Mouse (Mus musculus) T-cell, adult 2 months (primary cell): ENCODE measurements at regions not wholly inside any gene's neighbourhood (a gene's known extent, or its start where the extent isn't known, plus 50 kb on each side); places are given as distances from the start of the nearest gene placed in this dataset.

ENCODE experiments used
- DNase-seq: peaks from one replicate; pipeline ENCODE4 v3.0.0; 2022; ENCODE audit warnings: low spot score

DNA sequence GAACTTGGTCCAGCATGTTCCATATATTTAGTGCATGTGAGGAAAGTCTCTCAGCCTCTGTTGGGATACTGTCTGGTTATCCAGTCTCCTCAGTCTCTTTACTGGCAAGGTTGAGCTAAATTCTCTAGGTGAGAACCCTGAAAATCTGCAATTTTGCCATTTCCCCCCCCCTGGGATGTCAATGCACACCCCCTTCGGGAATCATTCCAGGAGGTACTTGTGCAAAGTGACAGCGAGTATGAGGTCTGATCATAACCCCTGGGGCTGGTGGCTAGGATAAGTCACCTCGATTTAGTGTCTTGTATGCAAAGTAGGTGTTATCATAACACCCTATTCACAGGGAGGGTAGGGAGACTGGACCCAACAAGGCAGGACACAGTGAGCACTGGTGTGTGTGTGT is 148.3 kb upstream of the Irf2bp2 start:
- no peak for DNase-seq

- no peak for DNase-seq
Observed at GRCm38 (mm10) chr8:126741031-126741430, 147.2 kb upstream of the Irf2bp2 start.

DNA sequence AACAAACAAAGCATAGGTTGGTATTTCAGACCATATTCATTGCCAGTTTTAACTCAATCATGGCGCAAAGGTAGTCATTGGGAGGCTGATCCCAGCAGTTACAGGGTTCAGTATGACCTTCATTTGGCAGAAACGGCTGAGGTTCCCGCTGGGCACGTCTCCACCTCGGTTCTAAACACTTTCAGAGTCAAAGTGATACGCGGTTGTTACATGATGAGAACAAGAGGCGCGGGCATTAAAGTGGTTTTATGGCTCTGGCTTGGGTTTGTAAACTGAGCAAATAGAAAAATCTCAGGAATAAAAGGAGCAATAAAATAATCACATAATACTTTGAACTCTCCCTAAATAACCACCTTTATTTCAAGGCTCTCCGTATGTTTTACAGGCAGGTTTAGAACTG is 146.0 kb upstream of the Irf2bp2 start:
- no peak for DNase-seq

DNA sequence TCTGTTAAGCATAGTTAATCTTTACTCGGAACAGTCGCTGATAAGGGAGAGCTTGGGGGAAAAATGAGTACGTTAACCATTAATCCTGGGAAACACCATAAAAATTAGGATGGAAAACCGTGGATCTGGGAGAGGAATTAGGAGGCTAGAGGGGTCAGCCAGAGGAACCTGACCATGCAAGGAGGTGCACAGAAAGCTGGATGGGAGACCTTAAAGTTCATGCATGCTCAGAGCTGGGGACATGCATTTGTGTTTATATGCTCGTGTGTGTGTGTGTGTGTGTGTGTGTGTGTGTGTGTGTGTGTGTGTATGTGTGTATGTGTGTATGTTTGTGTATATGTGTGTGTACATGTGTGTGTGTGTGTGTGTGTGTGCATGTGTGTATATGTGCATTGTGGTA is 143.2 kb upstream of the Irf2bp2 start:
- DNase-seq, result no peak

GRCm38 (mm10) chr8:126736441-126736962 is 142.7 kb upstream of the Irf2bp2 start:
- DNase-seq, result no peak

DNA sequence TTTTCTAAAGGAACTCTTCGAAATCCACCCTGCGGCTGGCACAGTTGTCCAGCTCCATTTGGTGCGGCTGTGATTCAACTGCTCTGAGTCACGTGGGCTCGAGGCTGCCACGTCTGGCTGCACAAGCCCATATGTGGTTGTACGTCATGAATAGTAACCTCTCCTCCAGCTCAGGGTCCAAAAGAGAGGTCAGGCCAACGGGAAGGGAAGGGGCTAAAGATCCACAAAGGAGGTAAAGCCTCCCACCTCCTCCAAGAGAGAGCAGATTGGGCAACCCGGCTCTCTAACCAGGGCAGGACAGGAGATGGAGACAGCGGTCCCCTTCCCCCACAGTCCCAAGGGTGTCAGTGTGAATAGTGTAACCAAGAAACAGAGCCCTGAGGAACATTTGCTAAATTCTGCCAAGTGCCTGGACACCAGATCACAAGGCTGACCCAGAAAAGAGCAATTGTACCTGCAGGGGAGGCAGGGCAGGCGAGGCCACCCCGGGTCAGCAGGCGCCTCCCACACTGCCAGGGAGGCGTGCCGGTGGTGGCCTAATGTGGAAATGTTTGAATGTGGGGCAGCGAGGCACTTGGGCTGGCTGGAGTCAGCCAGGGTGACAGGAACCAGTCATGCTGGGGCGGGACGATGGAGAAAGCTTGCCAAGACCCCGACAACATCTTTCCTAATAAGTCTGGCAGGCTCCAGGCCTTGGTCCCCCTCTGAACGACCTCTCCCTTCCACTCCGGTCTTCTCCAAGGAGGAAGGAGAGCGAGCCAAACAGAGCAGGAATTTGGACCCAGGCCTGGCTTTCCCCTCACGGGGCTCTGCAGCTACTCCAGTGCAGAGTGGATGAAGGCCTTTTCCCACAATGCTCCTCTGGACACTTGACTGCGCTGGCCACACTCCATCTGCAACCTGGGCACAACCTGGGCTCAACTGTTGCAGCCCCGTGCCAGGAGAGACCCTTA is 142.0 kb upstream of the Irf2bp2 start:
- DNase-seq, result no peak

GRCm38 (mm10) chr8:126734743-126735487 is 141.1 kb upstream of the Irf2bp2 start:
- DNase-seq, result no peak

- DNase-seq, result no peak
Observed at GRCm38 (mm10) chr8:126733779-126734178, 140.0 kb upstream of the Irf2bp2 start.

DNA sequence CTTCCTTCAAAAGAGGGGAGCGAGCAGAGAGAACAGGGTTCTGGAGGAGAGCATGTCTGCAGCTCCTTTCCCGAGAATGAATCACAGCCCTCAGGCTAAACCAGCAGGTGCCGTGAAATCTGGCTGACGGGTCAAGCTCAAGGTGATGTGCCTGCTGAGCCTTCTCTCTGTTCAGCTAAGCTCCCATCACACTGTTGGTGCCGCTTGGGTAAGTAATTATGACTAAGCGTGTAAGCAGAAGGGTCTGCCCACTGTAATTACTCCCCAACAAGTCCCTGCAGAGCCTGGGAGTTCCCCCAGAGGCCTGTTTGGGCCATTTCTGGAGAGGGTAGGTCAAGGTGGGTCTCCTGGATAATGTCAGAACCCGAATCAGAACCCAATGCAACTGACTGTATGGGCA is 139.5 kb upstream of the Irf2bp2 start:
- no peak for DNase-seq

- no peak for DNase-seq
Observed at GRCm38 (mm10) chr8:126730017-126730631, 136.3 kb upstream of the Irf2bp2 start.

DNA sequence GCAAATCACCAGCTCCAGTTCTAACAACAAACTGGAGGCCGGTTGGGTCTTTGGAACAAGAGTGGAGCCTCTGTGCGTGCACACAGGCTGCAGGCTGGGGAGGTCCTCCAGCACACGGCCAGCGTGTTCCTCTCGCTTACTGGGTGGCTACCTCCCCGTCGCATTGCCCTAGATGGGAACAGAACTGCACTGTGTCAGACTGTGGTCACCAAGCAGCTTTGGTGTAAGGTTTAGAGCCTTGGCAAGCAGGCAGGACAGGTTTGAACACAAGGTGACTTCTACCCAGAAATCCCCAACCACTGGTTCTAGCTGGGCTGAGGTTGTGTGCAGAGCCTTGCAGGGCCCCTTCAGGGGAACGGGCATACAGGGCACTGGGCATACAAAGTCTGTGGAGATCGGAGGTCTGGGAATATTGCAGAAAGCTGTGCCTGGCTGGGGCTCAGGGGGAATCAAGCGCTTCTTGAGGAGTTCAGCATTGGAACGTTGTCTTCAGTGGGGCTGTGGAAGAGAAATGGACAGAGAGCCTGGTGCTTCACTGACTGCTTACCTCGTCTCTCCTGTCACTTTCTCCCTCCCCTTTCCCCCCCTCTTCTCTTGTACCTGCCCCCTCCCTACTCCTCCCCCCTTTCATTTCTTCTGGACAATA is 135.3 kb upstream of the Irf2bp2 start:
- no peak for DNase-seq

DNA sequence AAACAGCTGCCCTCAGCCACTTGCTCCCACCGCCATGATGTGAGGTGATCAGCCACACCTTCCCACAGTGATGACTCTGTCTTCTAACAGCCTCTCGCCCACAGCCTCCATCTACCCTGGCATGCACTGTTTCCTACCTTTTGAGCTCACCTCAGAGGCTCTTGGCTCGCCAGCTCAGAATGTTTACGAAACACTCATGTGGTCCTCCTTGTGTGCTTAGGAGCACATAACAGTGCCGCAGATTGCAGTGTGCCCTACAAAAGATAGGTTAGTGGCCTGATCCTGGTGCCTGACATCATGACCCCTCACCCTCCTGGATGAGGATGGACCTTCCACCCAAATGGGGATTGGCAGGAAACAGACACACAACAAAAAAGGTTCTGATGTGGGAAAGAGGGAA is 134.3 kb upstream of the Irf2bp2 start:
- DNase-seq, result no peak

GRCm38 (mm10) chr8:126727068-126727467 is 133.3 kb upstream of the Irf2bp2 start:
- DNase-seq, result no peak

DNA sequence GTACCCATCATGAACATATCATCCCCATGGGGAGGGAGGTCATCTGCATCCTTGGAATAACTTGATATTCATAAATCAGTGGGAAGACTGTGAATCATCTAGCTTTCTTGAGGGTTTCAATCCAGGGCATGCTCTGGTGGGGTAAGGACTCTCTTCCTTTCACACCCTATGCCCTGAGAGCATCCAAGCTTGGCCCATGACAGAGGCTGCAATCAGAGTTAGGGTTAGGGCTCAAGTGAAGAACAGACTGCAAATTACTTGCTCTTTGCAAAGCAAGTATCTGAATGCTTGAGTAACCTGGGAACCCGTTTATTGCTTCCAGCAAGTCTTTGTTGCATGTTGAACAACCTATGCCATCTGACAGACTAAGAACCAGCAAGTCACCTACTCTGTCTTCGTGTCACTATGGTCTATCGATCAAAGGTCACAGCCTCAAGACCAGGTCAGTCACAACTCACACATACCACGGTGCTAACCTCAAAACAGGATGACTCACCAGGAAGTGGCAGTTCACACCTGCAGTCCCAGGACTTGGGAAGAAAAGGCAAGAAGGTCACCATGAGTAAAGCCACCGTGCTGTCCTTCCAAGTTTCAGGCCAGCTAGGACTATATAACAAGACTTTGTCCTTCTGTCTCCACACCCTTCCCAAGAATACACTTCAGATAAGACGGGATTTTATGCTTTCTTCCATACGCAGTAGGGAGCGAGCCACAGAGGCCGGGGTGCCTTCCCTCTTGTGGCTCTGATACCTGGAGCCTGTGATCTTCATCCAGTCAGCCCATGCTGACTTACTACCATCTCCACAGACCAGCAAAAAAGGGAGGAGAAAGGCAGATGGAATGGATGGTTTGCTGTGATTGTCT is 129.7 kb upstream of the Irf2bp2 start:
- DNase-seq, result no peak

DNA sequence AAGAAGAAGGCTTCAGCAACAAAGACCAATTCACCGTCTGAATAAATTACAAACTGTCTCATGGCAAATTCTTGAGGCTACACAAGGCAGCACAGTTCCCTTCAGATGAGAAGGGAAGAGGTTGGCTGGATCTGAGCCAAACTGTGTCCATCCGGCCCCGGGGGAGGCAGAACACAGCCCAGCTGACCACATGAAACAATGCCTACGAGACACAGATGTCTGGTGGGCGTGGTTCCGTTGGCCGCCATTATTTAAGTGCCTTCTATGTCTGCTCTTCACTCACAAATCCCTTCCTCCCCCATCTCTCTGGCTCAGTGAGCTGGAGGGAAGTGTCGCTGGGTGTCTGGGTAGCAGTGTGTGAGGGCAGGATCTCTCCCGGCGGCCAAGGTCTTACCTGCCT is 127.8 kb upstream of the Irf2bp2 start:
- DNase-seq, result peak; percentile 91

- DNase-seq, result no peak
Observed at GRCm38 (mm10) chr8:126720473-126721145, 126.8 kb upstream of the Irf2bp2 start.

DNA sequence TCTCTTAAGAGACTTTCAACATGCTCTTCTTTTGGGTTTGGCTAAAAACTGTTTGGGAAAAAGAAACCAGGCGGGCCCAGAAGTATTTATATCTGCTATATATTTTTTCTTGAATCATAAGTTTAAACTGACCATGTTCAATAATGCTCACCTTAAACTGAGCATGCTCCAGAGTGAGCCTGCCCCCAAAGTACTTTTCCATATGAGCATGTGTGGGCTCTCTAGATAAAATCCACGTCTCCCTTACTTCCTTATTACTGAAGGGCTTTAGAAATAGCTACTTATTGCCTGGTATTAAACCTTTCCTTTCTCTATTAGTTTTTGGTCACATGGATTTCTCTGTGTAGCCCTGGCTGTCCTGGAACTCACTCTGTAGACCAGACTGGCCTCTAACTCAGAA is 126.0 kb upstream of the Irf2bp2 start:
- no peak for DNase-seq

DNA sequence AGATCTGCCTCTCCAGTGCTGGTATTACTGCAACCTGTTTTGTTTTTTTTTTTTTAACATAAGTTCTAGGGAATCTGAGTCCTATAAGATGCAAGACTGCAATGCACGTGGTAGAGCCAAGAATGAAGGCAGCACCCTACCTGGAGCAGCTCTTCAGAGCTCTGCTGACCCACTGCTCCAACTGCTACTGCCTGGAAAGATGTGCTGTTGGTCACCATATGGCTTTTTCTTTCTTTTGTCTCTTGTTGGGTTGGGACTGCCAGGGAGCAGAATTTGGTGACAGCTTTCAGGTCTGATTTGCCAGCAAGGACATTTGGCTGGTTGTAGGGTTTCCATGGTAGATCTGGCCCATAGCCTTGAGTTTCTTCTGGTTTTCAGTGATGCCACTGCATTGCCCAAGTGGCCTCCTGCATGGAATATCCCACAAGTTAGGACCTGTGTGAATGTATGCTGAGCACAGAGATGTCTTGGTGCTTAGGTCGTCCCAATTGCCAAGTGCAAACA is 123.9 kb upstream of the Irf2bp2 start:
- no peak for DNase-seq

DNA sequence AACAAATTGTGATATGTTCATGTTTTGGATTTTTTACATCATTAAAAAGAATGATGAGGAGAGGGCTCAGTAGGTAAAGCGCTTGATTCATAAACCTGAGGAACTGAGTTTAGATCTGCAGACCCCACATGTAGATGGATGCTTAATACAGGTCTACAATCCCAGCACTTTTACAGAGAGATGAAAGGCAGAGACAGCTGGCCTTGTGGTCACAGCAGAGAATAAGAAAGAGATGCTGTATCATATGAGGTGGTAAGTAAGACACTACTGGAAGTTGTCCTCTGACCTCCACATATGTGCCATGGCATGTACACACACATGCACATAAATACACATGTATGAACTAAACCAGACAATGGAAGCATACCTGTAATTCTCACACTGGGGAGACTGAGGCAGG is 121.9 kb upstream of the Irf2bp2 start:
- DNase-seq, result no peak

- DNase-seq, result no peak
Observed at GRCm38 (mm10) chr8:126713602-126714145, 119.9 kb upstream of the Irf2bp2 start.
